Mouse (Mus musculus) G1E (cell line): ENCODE data around the gene Nfkb1. TPM values are rescaled to one million over a fixed set of nuclear protein-coding genes. Genes with fewer than 3 reads are reported as not detected.

Experiments
- ATAC-seq: 2 replicates; pipeline ENCODE4 v1.8.0; 2016; ENCODE audit warnings: mild to moderate bottlenecking; ENCODE audit not compliant: insufficient number of reproducible peaks, poor library complexity, low FRiP score, severe bottlenecking; ENCODE audit errors: extremely low read depth
- DNase-seq: peaks from one replicate; pipeline ENCODE4 v3.0.0; 2012; ENCODE audit warnings: low spot score
- H3K27me3 ChIP-seq: 2 replicates; pipeline ENCODE4 v1.6.1; 2012; ENCODE audit warnings: mild to moderate bottlenecking, low read length, inconsistent platforms; ENCODE audit not compliant: insufficient read depth
- H3K36me3 ChIP-seq: replicated peaks from 2 replicates; pipeline ENCODE3; 2012; ENCODE audit warnings: mild to moderate bottlenecking, inconsistent platforms
- H3K4me1 ChIP-seq: 2 replicates; pipeline ENCODE4 v1.6.1; 2012; ENCODE audit warnings: low read depth, low read length, inconsistent platforms, mixed read lengths; ENCODE audit not compliant: insufficient read depth
- H3K4me3 ChIP-seq: 2 replicates; pipeline ENCODE4 v1.5.1; 2012; ENCODE audit warnings: low read depth, mild to moderate bottlenecking, inconsistent platforms, low read length, moderate library complexity, mixed read lengths
- H3K9me3 ChIP-seq: replicated peaks from 2 replicates; pipeline ENCODE4 v1.6.1; 2012; ENCODE audit warnings: inconsistent platforms
- CTCF ChIP-seq: IDR thresholded peaks from 2 replicates; pipeline ENCODE4 v1.5.1; 2012; ENCODE audit warnings: low read depth, low read length, inconsistent platforms, mixed read lengths
- GATA1 ChIP-seq: IDR thresholded peaks from 2 replicates; pipeline ENCODE4 v1.6.1; 2012; ENCODE audit warnings: borderline replicate concordance, low read length, inconsistent platforms, mixed read lengths
- GATA2 ChIP-seq: IDR thresholded peaks from 2 replicates; pipeline ENCODE4 v1.6.1; 2012; ENCODE audit warnings: low read depth, low read length, inconsistent platforms, borderline replicate concordance
- POLR2AphosphoS5 ChIP-seq: IDR thresholded peaks from 2 replicates; pipeline ENCODE4 v1.6.1; 2012; ENCODE audit warnings: low read depth, low read length, inconsistent platforms; ENCODE audit not compliant: insufficient replicate concordance
- TAL1 ChIP-seq: conservative IDR thresholded peaks from 2 replicates; pipeline ENCODE4 v1.6.1; 2012; ENCODE audit warnings: low read depth, low read length, inconsistent platforms, mixed read lengths
- polyA plus RNA-seq: library from polyadenylated mRNA; stranded (reverse); fragments of >175 nt; gene quantifications from 2 replicates; pipeline ENCODE4 v1.2.3, GENCODE M21; 2012
- total RNA-seq, 2 experiments: library from RNA; stranded (forward) in 1 of 2; stranded (reverse) in 1 of 2; fragments of 200-1000 nt in 1 of 2; fragments of >200 nt in 1 of 2; fragmentation: Nextera tagmentation in 1 of 2; gene quantifications; 2 replicates each; pipeline ENCODE4 v1.2.3; 2014 to 2017

Nfkb1 gene
- total and polyA plus RNA-seq, 3 experiments, result 3.5 to 11.0 (median 3.8) TPM

- TF ChIP-seq CTCF (no peak), GATA1 (no peak), GATA2 (no peak), POLR2AphosphoS5 (no peak)
Measured at GRCm38 (mm10) chr3:135616730-135617129, 74.6 kb downstream of the Nfkb1 start.

GRCm38 (mm10) chr3:135614376-135614775 lies 77.0 kb downstream of the Nfkb1 start:
- Histone ChIP-seq H3K4me1 (peaks cover 2% of the 10 kb centered on the region; the same call in 1 of the 2 replicates), H3K27me3 (no peaks in the 10 kb centered on the region), H3K4me3 (no peak overlapping the region), H3K9me3 (no peaks in the 10 kb centered on the region), H3K36me3 (peaks cover 33% of the 10 kb centered on the region)
- no peak for DNase-seq
- TF ChIP-seq TAL1 (no peak), GATA2 (no peak), POLR2AphosphoS5 (no peak), CTCF (no peak), GATA1 (no peak)
- ATAC-seq, result no peak

More at GRCm38 (mm10) chr3:135616730-135617129, 74.6 kb downstream of the Nfkb1 start:
- Histone ChIP-seq H3K27me3 (no peaks in the 10 kb centered on the region), H3K4me3 (no peak overlapping the region), H3K9me3 (no peaks in the 10 kb centered on the region), H3K4me1 (peaks cover 4% of the 10 kb centered on the region), H3K36me3 (peaks cover 38% of the 10 kb centered on the region)
- ATAC-seq, result no peak
- DNase-seq, result no peak

GRCm38 (mm10) chr3:135610221-135610620 lies 81.1 kb downstream of the Nfkb1 start:
- Histone ChIP-seq H3K27me3 (no peaks in the 10 kb centered on the region), H3K4me3 (no peak overlapping the region), H3K9me3 (no peaks in the 10 kb centered on the region), H3K36me3 (peaks cover 25% of the 10 kb centered on the region), H3K4me1 (peaks cover 20% of the 10 kb centered on the region)
- TF ChIP-seq GATA2 (no peak), TAL1 (no peak), GATA1 (no peak)
- no peak for DNase-seq
- no peak for ATAC-seq

- Histone ChIP-seq H3K4me1 (peaks cover 32% of the 10 kb centered on the region), H3K36me3 (peaks cover 30% of the 10 kb centered on the region), H3K4me3 (peak overlapping the region; percentile 44; the same call in 1 of the 2 replicates), H3K27me3 (no peaks in the 10 kb centered on the region; the same call in 1 of the 2 replicates), H3K9me3 (no peaks in the 10 kb centered on the region)
- no peak for ATAC-seq
- no peak for TF ChIP-seq TAL1
- no peak for TF ChIP-seq POLR2AphosphoS5
- no peak for TF ChIP-seq GATA1
- TF ChIP-seq CTCF, result no peak
- TF ChIP-seq GATA2, result no peak
- no peak for DNase-seq
Measured at GRCm38 (mm10) chr3:135607660-135608473, 83.5 kb downstream of the Nfkb1 start.

- no peak overlapping the region for H3K4me3 ChIP-seq
- no peaks in the 10 kb centered on the region; the same call in 1 of the 2 replicates for H3K27me3 ChIP-seq
- TF ChIP-seq TAL1 (no peak), GATA2 (no peak), GATA1 (no peak), CTCF (no peak), POLR2AphosphoS5 (no peak)
- ATAC-seq, result no peak
- no peaks in the 10 kb centered on the region for H3K9me3 ChIP-seq
- DNase-seq, result no peak
- H3K36me3 ChIP-seq, result peaks cover 27% of the 10 kb centered on the region
- peaks cover 32% of the 10 kb centered on the region for H3K4me1 ChIP-seq
Measured at GRCm38 (mm10) chr3:135607021-135607420, 84.3 kb downstream of the Nfkb1 start.

- H3K9me3 ChIP-seq, result no peaks in the 10 kb centered on the region
- H3K36me3 ChIP-seq, result peaks cover 30% of the 10 kb centered on the region
- peaks cover 33% of the 10 kb centered on the region for H3K4me1 ChIP-seq
- DNase-seq (no peak), ATAC-seq (no peak)
- no peaks in the 10 kb centered on the region; the same call in 1 of the 2 replicates for H3K27me3 ChIP-seq
- TF ChIP-seq TAL1 (no peak), GATA1 (no peak), CTCF (no peak), POLR2AphosphoS5 (no peak), GATA2 (no peak)
- no peak overlapping the region for H3K4me3 ChIP-seq
Measured at GRCm38 (mm10) chr3:135606592-135606991, 84.8 kb downstream of the Nfkb1 start.
